8 mouse cellular contexts compared by ENCODE assay signal in genomic region chr17:35835424-35836140, GRCm38 (mm10). TPM values are rescaled to one million over a fixed set of nuclear protein-coding genes. Genes with fewer than 3 reads are reported as not detected.
A peak's percentile ranks its signal among the peaks of the same experiment; 100 is the strongest.
DNase-seq lines count a peak whose midpoint lies in the region; ATAC-seq and TF ChIP-seq lines count a peak whose summit lies in the region.

No protein-coding gene starts in this region.

- H3K27me3 ChIP-seq in hindbrain, embryonic 14.5 days (ENCODE audit: control insufficient read depth, insufficient read depth, low read length) = no peaks in the 10 kb centered on the region
- no peaks in the 10 kb centered on the region for H3K27me3 ChIP-seq in liver, postnatal 0 days (ENCODE audit: insufficient read depth, low read length)

- no peak for TF ChIP-seq EP300 in liver, postnatal 0 days (IDR thresholded peaks at IDR 0.05; ENCODE audit: low read depth)

- 74% methylated on average over 26 of the region's 26 CpGs for WGBS in hindbrain, embryonic 14.5 days
- WGBS in liver, postnatal 0 days (ENCODE audit: insufficient replicate concordance) = 74% methylated on average over 26 of the region's 26 CpGs

- no peak for TF ChIP-seq CTCF in left cerebral cortex, adult 2 months (IDR thresholded peaks at IDR 0.05)
- TF ChIP-seq CTCF in liver, postnatal 0 days (IDR thresholded peaks at IDR 0.05; ENCODE audit: low read depth) = no peak

- peaks cover 61% of the 10 kb centered on the region for H3K36me3 ChIP-seq in hindbrain, embryonic 14.5 days (replicated peaks; ENCODE audit: control insufficient read depth, insufficient read depth)
- peaks cover 44% of the 10 kb centered on the region for H3K36me3 ChIP-seq in liver, postnatal 0 days (replicated peaks; ENCODE audit: insufficient read depth, low read length)

- no peaks in the 10 kb centered on the region for H3K9me3 ChIP-seq in hindbrain, embryonic 14.5 days (ENCODE audit: control insufficient read depth, low read length)
- no peaks in the 10 kb centered on the region for H3K9me3 ChIP-seq in liver, postnatal 0 days (ENCODE audit: low read length)

- peak overlapping the region; percentile 83 for H3K4me2 ChIP-seq in hindbrain, embryonic 14.5 days (replicated peaks)
- H3K4me2 ChIP-seq in liver, postnatal 0 days (ENCODE audit: low read depth, low read length) = peak overlapping the region; percentile 93

- H3K4me3 ChIP-seq in left cerebral cortex, adult 2 months = no peak overlapping the region; the same call in 1 of the 2 replicates
- H3K4me3 ChIP-seq in hindbrain, embryonic 14.5 days (replicated peaks; ENCODE audit: low read length) = peak overlapping the region; percentile 84
- peak overlapping the region; percentile 82 for H3K4me3 ChIP-seq in liver, postnatal 0 days (ENCODE audit: low read depth, low read length)

- H3K9ac ChIP-seq in hindbrain, embryonic 14.5 days = peak overlapping the region; percentile 99
- H3K9ac ChIP-seq in liver, postnatal 0 days (replicated peaks) = 0 out of 2 replicates have a peak overlapping the region, but pooled peaks have one; percentile 89

- peak overlapping the region; percentile 2; the same call in 1 of the 2 replicates for H3K27ac ChIP-seq in left cerebral cortex, adult 2 months
- H3K27ac ChIP-seq in hindbrain, embryonic 14.5 days = no peak overlapping the region
- H3K27ac ChIP-seq in liver, postnatal 0 days (ENCODE audit: low read depth) = no peak overlapping the region

- H3K4me1 ChIP-seq in hindbrain, embryonic 14.5 days (replicated peaks; ENCODE audit: control insufficient read depth, insufficient read depth, low read length) = peaks cover 42% of the 10 kb centered on the region
- H3K4me1 ChIP-seq in liver, postnatal 0 days (ENCODE audit: insufficient read depth) = peaks cover 53% of the 10 kb centered on the region

- intact Hi-C loops in left cerebral cortex, adult 2 months (cut with DNase I) = loop anchor here (2.0 to 5.0 kb wide), 2 partner anchors 39 to 82 kb away; partner anchors contain the start of genes Mrps18b and Ppp1r10
- intact Hi-C loops in left cerebral cortex, postnatal 4 days (cut with DNase I) = loop anchor here (2.0 kb wide), 1 partner anchor 31 kb away; no protein-coding TSS in a partner anchor

- DNase-seq in left cerebral cortex, adult 2 months (ENCODE audit: extremely low spot score in 1 of 2, low spot score in 2 of 2) = peak in 1 of 2 experiments; percentile 36
- DNase-seq in left cerebral cortex, postnatal 4 days = no peak
- peak; percentile 36 to 57 for DNase-seq in cerebellum, postnatal 14 days
- DNase-seq in hindbrain, embryonic 14.5 days (ENCODE audit: low spot score) = no peak
- DNase-seq in liver, postnatal 0 days = no peak
- no peak for DNase-seq in ovary, adult 18-20 months (ENCODE audit: low spot score)
- DNase-seq in right cerebral cortex, adult 18-20 months = no peak

- no peak for ATAC-seq in hindbrain, embryonic 14.5 days (ENCODE audit: low FRiP score)
- ATAC-seq in liver, postnatal 0 days = no peak
- ATAC-seq in erythroid progenitor cell, adult 5-6 weeks (replicated peaks; ENCODE audit: low FRiP score, poor library complexity, severe bottlenecking) = no peak

RNA-seq across cellular contexts. Expression of gene Tubb5, which starts 2.5 kb away (rescaled TPM):
- 100 to 1,000 TPM; 417 to 433 TPM for total RNA-seq in left cerebral cortex, adult 2 months (2021)
- 1,000 to 10,000 TPM; 2,525 to 2,580 TPM for total RNA-seq in left cerebral cortex, postnatal 4 days (2021)
- polyA plus RNA-seq in hindbrain, embryonic 14.5 days (2014; fragmentation: Nextera tagmentation; extraction: Ambion mirVana) = 1,664 and 1,709 TPM in 2 replicates
- 198 and 213 TPM in 2 replicates for polyA plus RNA-seq in liver, postnatal 0 days (2015; fragmentation: Nextera tagmentation; extraction: Ambion mirVana)
- total RNA-seq in erythroid progenitor cell, adult 5-6 weeks (2015; ENCODE audit: low replicate concordance) = 663 and 669 TPM in 2 replicates
- total RNA-seq in erythroid progenitor cell, adult 5-6 weeks (2017; ENCODE audit: low replicate concordance) = 760 and 914 TPM in 2 replicates

RNA-seq across cellular contexts. Expression of gene Mdc1, which starts 5.7 kb away (rescaled TPM):
- total RNA-seq in left cerebral cortex, adult 2 months (2021) = 10 to 100 TPM; 14.6 to 17.8 TPM
- total RNA-seq in left cerebral cortex, postnatal 4 days (2021) = 10 to 100 TPM; 30.1 to 30.4 TPM
- polyA plus RNA-seq in hindbrain, embryonic 14.5 days (2014; fragmentation: Nextera tagmentation; extraction: Ambion mirVana) = 9.2 and 10.7 TPM in 2 replicates
- polyA plus RNA-seq in liver, postnatal 0 days (2015; fragmentation: Nextera tagmentation; extraction: Ambion mirVana) = 2.5 and 3.3 TPM in 2 replicates
- 117 and 147 TPM in 2 replicates for total RNA-seq in erythroid progenitor cell, adult 5-6 weeks (2015; ENCODE audit: low replicate concordance)
- 31.0 and 57.1 TPM in 2 replicates for total RNA-seq in erythroid progenitor cell, adult 5-6 weeks (2017; ENCODE audit: low replicate concordance)

RNA-seq across cellular contexts. Expression of gene Flot1, which starts 12.6 kb away (rescaled TPM):
- total RNA-seq in left cerebral cortex, adult 2 months (2021) = 100 to 1,000 TPM; 137 to 144 TPM
- 100 to 1,000 TPM; 113 TPM for total RNA-seq in left cerebral cortex, postnatal 4 days (2021)
- 86.3 and 96.6 TPM in 2 replicates for polyA plus RNA-seq in hindbrain, embryonic 14.5 days (2014; fragmentation: Nextera tagmentation; extraction: Ambion mirVana)
- 25.9 and 31.3 TPM in 2 replicates for polyA plus RNA-seq in liver, postnatal 0 days (2015; fragmentation: Nextera tagmentation; extraction: Ambion mirVana)
- total RNA-seq in erythroid progenitor cell, adult 5-6 weeks (2015; ENCODE audit: low replicate concordance) = 19.3 and 32.8 TPM in 2 replicates
- 14.6 and 29.1 TPM in 2 replicates for total RNA-seq in erythroid progenitor cell, adult 5-6 weeks (2017; ENCODE audit: low replicate concordance)

RNA-seq across cellular contexts. Expression of gene Ier3, which starts 14.1 kb away (rescaled TPM):
- 10 to 100 TPM; 14.7 to 17.5 TPM for total RNA-seq in left cerebral cortex, adult 2 months (2021)
- 1 to 10 TPM; 4.8 to 5.1 TPM for total RNA-seq in left cerebral cortex, postnatal 4 days (2021)
- 6.6 and 7.5 TPM in 2 replicates for polyA plus RNA-seq in hindbrain, embryonic 14.5 days (2014; fragmentation: Nextera tagmentation; extraction: Ambion mirVana)
- polyA plus RNA-seq in liver, postnatal 0 days (2015; fragmentation: Nextera tagmentation; extraction: Ambion mirVana) = 15.4 and 18.6 TPM in 2 replicates
- 3.8 and 10.5 TPM in 2 replicates for total RNA-seq in erythroid progenitor cell, adult 5-6 weeks (2015; ENCODE audit: low replicate concordance)
- 0.51 and 4.0 TPM in 2 replicates for total RNA-seq in erythroid progenitor cell, adult 5-6 weeks (2017; ENCODE audit: low replicate concordance)

RNA-seq across cellular contexts. Expression of gene Nrm, which starts 25.5 kb away (rescaled TPM):
- total RNA-seq in left cerebral cortex, adult 2 months (2021) = 1 to 10 TPM; 2.1 to 4.1 TPM
- 1 to 10 TPM; 6.1 to 7.0 TPM for total RNA-seq in left cerebral cortex, postnatal 4 days (2021)
- 18.2 and 20.3 TPM in 2 replicates for polyA plus RNA-seq in hindbrain, embryonic 14.5 days (2014; fragmentation: Nextera tagmentation; extraction: Ambion mirVana)
- polyA plus RNA-seq in liver, postnatal 0 days (2015; fragmentation: Nextera tagmentation; extraction: Ambion mirVana) = 15.5 and 15.8 TPM in 2 replicates
- 32.8 and 36.0 TPM in 2 replicates for total RNA-seq in erythroid progenitor cell, adult 5-6 weeks (2015; ENCODE audit: low replicate concordance)
- total RNA-seq in erythroid progenitor cell, adult 5-6 weeks (2017; ENCODE audit: low replicate concordance) = 19.1 and 35.8 TPM in 2 replicates

Comparison
In these comparisons a context has a peak if more than half of its experiments do, and no peak if none do; other contexts are left out.
1. DNase-seq: peak in cerebellum, postnatal 14 days (2 of 2); none in left cerebral cortex, postnatal 4 days (single experiment), hindbrain, embryonic 14.5 days (single experiment), liver, postnatal 0 days (single experiment), ovary, adult 18-20 months (single experiment) and right cerebral cortex, adult 18-20 months (single experiment).